Mouse (Mus musculus): Measurements from ENCODE around the gene Timm13.

GRCm38 (mm10) chr10:80901409-80902272 lies 872 bp upstream of the Timm13 start:
- TF ChIP-seq CTCF (IDR thresholded peaks at IDR 0.05; ENCODE audit: low read depth, low read length), result no peak
- TF ChIP-seq EP300 (IDR thresholded peaks at IDR 0.05; ENCODE audit: insufficient read depth, low read depth, low read length), result no peak

Measured in ES-Bruce4 (cell line).